Mouse (Mus musculus): ENCODE results near the gene Vti1a. TPM values are rescaled to one million over a fixed set of nuclear protein-coding genes. Genes with fewer than 3 reads are reported as not detected.

Gene Vti1a
- total RNA-seq, 1 experiment: 14.9 TPM

- 0 out of 4 replicates have a peak, but pooled peaks cover 0 to 2% of the 10 kb centered on the region in 2 experiments for H3K4me1 ChIP-seq (ENCODE audit: control insufficient read depth in 2 of 2, insufficient read depth in 2 of 2, low read length in 2 of 2, poor library complexity in 1 of 2)
- H3K9ac ChIP-seq (ENCODE audit: insufficient read depth, low read depth, low read length, poor library complexity, severe bottlenecking): no peak overlapping the region
- in situ Hi-C loops (cut with MboI; ENCODE audit: low sequenced_read_pairs in 2 of 2, unreplicated experiment in 2 of 2): no loop called here
- H3K27ac ChIP-seq (ENCODE audit: insufficient read depth, low read depth, low read length, poor library complexity, severe bottlenecking): no peak overlapping the region
- H3K4me3 ChIP-seq (ENCODE audit: insufficient read depth in 1 of 2, low read depth in 1 of 2, low read length in 2 of 2, poor library complexity in 1 of 2, severe bottlenecking in 1 of 2): no peak overlapping the region
- no peaks in the 10 kb centered on the region for H3K9me3 ChIP-seq (ENCODE audit: control insufficient read depth, insufficient read depth, low read depth, low read length)
- no peaks in the 10 kb centered on the region for H3K36me3 ChIP-seq (ENCODE audit: control insufficient read depth, insufficient read depth, low read length, poor library complexity, severe bottlenecking)
- no peak for TF ChIP-seq HCFC1 (IDR thresholded peaks at IDR 0.05; ENCODE audit: borderline replicate concordance, insufficient read depth, low read length)
- no peak for TF ChIP-seq CHD2 (IDR thresholded peaks at IDR 0.05; ENCODE audit: low read depth, low read length)
- TF ChIP-seq ZC3H11A (IDR thresholded peaks at IDR 0.05; ENCODE audit: borderline replicate concordance, low read depth, low read length): no peak
- no peak for TF ChIP-seq MAFK (IDR thresholded peaks at IDR 0.05; ENCODE audit: insufficient read depth, low read depth, low read length)
- no peak for TF ChIP-seq ZNF384 (IDR thresholded peaks at IDR 0.05; ENCODE audit: low read depth, low read length)
- DNase-seq (ENCODE audit: low read depth, low spot score): no peak
Observed at GRCm38 (mm10) chr19:55562487-55563147, 246.5 kb downstream of the Vti1a start.

DNA sequence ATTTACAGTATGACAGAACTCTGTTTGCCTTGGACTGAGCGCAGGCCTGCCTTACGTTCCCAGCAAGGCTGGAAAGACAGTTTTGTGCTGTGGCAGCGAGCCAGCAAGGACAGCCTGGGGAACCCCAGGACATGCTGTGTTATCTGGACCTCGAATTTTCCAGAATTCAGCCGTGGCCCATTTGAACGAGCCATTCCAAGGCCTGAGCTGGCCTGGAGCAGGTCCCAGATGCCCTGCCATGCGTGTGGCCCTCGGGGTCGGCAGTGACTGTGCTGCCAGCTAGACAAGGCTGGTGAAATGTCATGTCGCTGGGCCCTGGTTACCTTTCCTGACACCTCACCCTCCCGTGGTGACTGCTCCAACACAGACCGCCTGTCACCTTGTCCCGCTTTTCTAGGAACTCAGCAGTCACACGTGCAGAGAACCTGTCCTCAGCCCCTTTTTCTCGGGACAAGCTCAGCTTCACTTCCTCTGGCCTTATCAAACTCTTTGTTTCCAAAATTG is 247.1 kb downstream of the Vti1a start:
- no peak for DNase-seq (ENCODE audit: low read depth, low spot score)
- Histone ChIP-seq H3K9me3 (ENCODE audit: control insufficient read depth, insufficient read depth, low read depth, low read length) (no peaks in the 10 kb centered on the region), H3K9ac (ENCODE audit: insufficient read depth, low read depth, low read length, poor library complexity, severe bottlenecking) (no peak overlapping the region), H3K27ac (ENCODE audit: insufficient read depth, low read depth, low read length, poor library complexity, severe bottlenecking) (no peak overlapping the region), H3K36me3 (ENCODE audit: control insufficient read depth, insufficient read depth, low read length, poor library complexity, severe bottlenecking) (no peaks in the 10 kb centered on the region), H3K4me1 (ENCODE audit: control insufficient read depth in 2 of 2, insufficient read depth in 2 of 2, low read length in 2 of 2, poor library complexity in 1 of 2) (0 out of 4 replicates have a peak, but pooled peaks cover 0 to 2% of the 10 kb centered on the region in 2 experiments), H3K4me3 (ENCODE audit: insufficient read depth in 1 of 2, low read depth in 1 of 2, low read length in 2 of 2, poor library complexity in 1 of 2, severe bottlenecking in 1 of 2) (no peak overlapping the region)
- in situ Hi-C loops (cut with MboI; ENCODE audit: low sequenced_read_pairs in 2 of 2, unreplicated experiment in 2 of 2): no loop called here
- no peak for TF ChIP-seq HCFC1 (IDR thresholded peaks at IDR 0.05; ENCODE audit: borderline replicate concordance, insufficient read depth, low read length)
- TF ChIP-seq ZNF384 (IDR thresholded peaks at IDR 0.05; ENCODE audit: low read depth, low read length): no peak
- no peak for TF ChIP-seq MAFK (IDR thresholded peaks at IDR 0.05; ENCODE audit: insufficient read depth, low read depth, low read length)
- no peak for TF ChIP-seq ZC3H11A (IDR thresholded peaks at IDR 0.05; ENCODE audit: borderline replicate concordance, low read depth, low read length)
- TF ChIP-seq CHD2 (IDR thresholded peaks at IDR 0.05; ENCODE audit: low read depth, low read length): no peak

DNA sequence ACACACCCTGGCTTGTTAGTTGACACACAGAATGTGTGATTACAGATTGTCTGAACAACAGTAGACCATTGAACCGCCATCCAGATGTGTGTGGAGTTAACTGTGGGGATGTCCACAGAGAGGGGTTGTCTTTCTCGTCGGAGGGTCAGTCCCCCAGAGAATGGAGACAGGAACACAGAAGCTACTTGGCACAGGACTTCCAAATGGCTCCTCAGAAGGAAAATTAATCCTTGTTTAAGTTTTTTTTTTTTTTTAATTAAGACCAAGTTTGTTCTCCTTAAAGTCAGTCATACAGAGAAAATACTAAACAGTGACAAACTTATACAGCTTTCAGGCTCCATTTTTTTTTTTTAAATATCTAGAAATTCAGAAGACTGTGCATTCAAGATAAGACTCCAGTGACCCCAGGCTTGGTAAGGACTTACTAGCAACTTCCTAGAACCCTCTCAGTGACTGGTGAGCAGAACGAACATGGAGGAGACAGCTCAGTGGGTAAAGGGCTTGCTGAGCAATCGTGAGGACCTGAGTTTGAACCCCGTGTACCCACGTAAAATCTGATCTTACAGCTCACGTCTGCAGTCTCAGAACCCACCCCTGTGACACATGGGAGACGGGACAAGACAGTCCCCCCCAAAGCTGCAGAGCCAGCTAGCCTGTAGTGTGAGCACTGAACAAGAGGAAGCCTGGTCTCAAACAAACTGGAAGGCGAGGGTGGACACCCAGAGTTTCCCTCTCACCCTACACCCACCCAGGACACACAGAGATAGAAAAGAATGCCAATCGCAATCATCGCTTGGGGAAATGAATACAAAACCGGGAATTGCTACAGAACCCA is 248.2 kb downstream of the Vti1a start:
- no peak for DNase-seq (ENCODE audit: low read depth, low spot score)
- Histone ChIP-seq H3K9me3 (ENCODE audit: control insufficient read depth, insufficient read depth, low read depth, low read length) (no peaks in the 10 kb centered on the region), H3K36me3 (ENCODE audit: control insufficient read depth, insufficient read depth, low read length, poor library complexity, severe bottlenecking) (no peaks in the 10 kb centered on the region), H3K4me3 (ENCODE audit: insufficient read depth in 1 of 2, low read depth in 1 of 2, low read length in 2 of 2, poor library complexity in 1 of 2, severe bottlenecking in 1 of 2) (no peak overlapping the region), H3K4me1 (ENCODE audit: control insufficient read depth in 2 of 2, insufficient read depth in 2 of 2, low read length in 2 of 2, poor library complexity in 1 of 2) (0 out of 4 replicates have a peak, but pooled peaks cover 0 to 2% of the 10 kb centered on the region in 2 experiments), H3K27ac (ENCODE audit: insufficient read depth, low read depth, low read length, poor library complexity, severe bottlenecking) (no peak overlapping the region), H3K9ac (ENCODE audit: insufficient read depth, low read depth, low read length, poor library complexity, severe bottlenecking) (no peak overlapping the region)
- TF ChIP-seq ZC3H11A (IDR thresholded peaks at IDR 0.05; ENCODE audit: borderline replicate concordance, low read depth, low read length) (no peak), CHD2 (IDR thresholded peaks at IDR 0.05; ENCODE audit: low read depth, low read length) (no peak), ZNF384 (IDR thresholded peaks at IDR 0.05; ENCODE audit: low read depth, low read length) (no peak), MAFK (IDR thresholded peaks at IDR 0.05; ENCODE audit: insufficient read depth, low read depth, low read length) (no peak), HCFC1 (IDR thresholded peaks at IDR 0.05; ENCODE audit: borderline replicate concordance, insufficient read depth, low read length) (no peak)
- in situ Hi-C loops (cut with MboI; ENCODE audit: low sequenced_read_pairs in 2 of 2, unreplicated experiment in 2 of 2): no loop called here

GRCm38 (mm10) chr19:55565111-55565510 is 249.0 kb downstream of the Vti1a start:
- in situ Hi-C loops (cut with MboI; ENCODE audit: low sequenced_read_pairs in 2 of 2, unreplicated experiment in 2 of 2): no loop called here
- no peak for DNase-seq (ENCODE audit: low read depth, low spot score)
- Histone ChIP-seq H3K4me1 (ENCODE audit: control insufficient read depth in 2 of 2, insufficient read depth in 2 of 2, low read length in 2 of 2, poor library complexity in 1 of 2) (0 out of 4 replicates have a peak, but pooled peaks cover 0 to 2% of the 10 kb centered on the region in 2 experiments), H3K27ac (ENCODE audit: insufficient read depth, low read depth, low read length, poor library complexity, severe bottlenecking) (no peak overlapping the region), H3K36me3 (ENCODE audit: control insufficient read depth, insufficient read depth, low read length, poor library complexity, severe bottlenecking) (no peaks in the 10 kb centered on the region), H3K9me3 (ENCODE audit: control insufficient read depth, insufficient read depth, low read depth, low read length) (no peaks in the 10 kb centered on the region), H3K9ac (ENCODE audit: insufficient read depth, low read depth, low read length, poor library complexity, severe bottlenecking) (no peak overlapping the region), H3K4me3 (ENCODE audit: insufficient read depth in 1 of 2, low read depth in 1 of 2, low read length in 2 of 2, poor library complexity in 1 of 2, severe bottlenecking in 1 of 2) (no peak overlapping the region)
- TF ChIP-seq CHD2 (IDR thresholded peaks at IDR 0.05; ENCODE audit: low read depth, low read length) (no peak), ZNF384 (IDR thresholded peaks at IDR 0.05; ENCODE audit: low read depth, low read length) (no peak), ZC3H11A (IDR thresholded peaks at IDR 0.05; ENCODE audit: borderline replicate concordance, low read depth, low read length) (no peak), MAFK (IDR thresholded peaks at IDR 0.05; ENCODE audit: insufficient read depth, low read depth, low read length) (no peak), HCFC1 (IDR thresholded peaks at IDR 0.05; ENCODE audit: borderline replicate concordance, insufficient read depth, low read length) (no peak)

Data from ES-E14 (cell line).